Mouse (Mus musculus) T-cell, adult 66 days (primary cell): ENCODE results near the gene Myo15b. TPM values are rescaled to one million over a fixed set of nuclear protein-coding genes. Genes with fewer than 3 reads are reported as not detected.

Experiments used
- total RNA-seq, 2 experiments: library from RNA; stranded (reverse); gene quantifications; 3 replicates in 1 of 2; 4 replicates in 1 of 2; pipeline ENCODE4 v1.2.4; 2023

Gene Myo15b
- total RNA-seq, result 1 to 10 TPM in 1 of 2 experiments, not detected in 1; 1.2 TPM

DNA sequence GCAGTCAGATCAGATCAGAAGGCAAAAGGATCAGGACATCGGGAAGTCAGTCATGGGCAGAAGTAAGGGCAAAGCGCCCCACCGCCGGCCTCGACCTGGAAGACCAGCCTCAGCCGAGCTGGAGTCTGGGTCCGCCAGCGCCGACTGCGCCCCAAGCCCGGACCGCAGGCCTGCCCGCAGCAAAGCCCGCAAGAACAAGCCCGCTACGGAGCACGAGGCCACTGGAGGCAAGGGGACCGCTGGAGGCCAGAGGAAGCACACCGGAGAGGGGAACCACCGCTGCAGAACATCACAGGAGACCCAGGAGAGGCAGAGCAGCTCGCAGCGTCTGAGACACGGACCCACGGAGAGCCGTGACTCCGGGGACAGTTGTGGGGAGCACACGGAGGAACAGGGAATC is at the start of gene Myo15b:
TSS of gene Myo15b (plus strand) at position 53 of the 400 bp plus-strand sequence.

DNA sequence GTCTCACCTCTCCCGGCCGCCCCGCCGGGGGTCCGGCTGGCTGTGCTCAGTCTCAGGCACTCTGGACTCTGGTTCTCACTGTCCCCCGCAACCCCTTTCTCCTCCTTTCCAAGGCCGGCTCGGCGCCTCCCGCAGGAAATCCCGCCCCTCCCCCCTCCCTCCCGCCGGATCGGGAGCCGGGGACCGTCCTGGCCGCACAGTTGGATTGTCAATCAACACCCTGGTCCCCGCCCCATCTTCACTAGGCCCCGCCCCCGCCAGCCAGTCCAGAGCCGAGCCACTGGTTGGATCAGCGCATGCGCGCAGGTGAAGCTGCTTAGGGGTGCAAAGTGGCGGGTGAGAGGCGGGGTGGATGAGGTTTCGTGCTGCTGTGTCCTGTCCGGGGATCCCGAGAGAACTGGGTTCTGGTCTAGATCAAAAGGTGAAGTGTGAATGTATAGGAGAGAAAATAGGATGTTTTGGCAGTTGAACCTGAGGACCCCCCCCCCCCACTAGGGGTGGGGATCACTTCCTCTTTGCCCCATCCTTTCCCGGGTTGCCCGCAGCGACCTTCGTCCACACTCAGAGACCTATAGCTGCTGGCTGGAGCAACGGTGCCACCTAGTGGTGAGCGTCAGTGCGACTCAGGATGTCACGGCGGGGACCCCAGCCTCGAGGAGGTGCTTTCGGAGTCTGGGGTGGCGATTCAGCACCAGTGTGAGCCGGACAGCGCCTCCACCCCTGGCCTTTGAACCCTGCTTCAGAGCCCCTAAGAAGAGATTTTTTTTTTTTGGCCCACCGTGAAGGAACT is 44.5 kb upstream of the Myo15b start, which contains the start of gene Caskin2:
TSS of gene Caskin2 (minus strand) at position 133 of the 790 bp plus-strand sequence.

DNA sequence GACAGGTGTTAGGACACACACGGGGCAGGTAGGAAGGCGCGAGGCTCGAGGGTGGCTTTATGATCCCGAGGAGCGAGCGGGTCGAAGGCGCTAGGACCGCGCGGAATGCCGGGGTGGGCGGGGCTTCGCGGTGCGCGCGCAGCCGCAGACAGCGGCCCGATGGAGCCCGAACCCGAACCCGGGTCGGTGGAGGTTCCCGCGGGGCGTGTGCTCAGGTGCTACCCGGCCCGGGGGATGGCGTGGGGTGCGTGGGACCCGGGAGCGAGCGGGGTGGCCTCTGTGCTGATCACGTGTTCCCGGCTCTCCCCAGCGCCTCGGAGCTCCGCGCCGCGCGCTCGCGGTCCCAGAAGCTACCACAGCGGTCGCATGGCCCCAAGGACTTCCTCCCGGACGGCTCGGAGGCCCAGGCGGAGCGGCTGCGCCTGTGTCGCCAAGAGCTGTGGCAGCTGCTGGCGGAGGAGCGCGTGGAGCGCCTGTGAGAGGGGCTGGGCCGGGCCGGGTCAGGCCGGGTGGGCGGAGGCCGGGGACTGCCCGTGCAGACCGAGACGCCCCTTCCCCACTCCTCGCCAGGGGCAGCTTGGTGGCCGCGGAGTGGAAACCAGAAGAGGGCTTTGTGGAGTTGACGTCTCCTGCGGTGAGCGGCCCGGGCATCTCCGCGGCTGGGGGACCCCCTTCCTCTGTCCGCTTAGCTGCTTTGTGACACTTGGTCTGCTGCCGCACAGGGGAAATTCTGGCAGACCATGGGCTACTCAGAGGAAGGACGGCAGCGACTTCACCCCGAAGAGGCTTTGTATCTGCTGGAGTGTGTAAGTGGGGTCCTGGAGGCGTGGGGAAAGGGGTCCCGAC is 43.4 kb upstream of the Myo15b start, which contains the start of gene Tsen54:
TSS of gene Tsen54 (plus strand) at position 120 of the 846 bp plus-strand sequence.

DNA sequence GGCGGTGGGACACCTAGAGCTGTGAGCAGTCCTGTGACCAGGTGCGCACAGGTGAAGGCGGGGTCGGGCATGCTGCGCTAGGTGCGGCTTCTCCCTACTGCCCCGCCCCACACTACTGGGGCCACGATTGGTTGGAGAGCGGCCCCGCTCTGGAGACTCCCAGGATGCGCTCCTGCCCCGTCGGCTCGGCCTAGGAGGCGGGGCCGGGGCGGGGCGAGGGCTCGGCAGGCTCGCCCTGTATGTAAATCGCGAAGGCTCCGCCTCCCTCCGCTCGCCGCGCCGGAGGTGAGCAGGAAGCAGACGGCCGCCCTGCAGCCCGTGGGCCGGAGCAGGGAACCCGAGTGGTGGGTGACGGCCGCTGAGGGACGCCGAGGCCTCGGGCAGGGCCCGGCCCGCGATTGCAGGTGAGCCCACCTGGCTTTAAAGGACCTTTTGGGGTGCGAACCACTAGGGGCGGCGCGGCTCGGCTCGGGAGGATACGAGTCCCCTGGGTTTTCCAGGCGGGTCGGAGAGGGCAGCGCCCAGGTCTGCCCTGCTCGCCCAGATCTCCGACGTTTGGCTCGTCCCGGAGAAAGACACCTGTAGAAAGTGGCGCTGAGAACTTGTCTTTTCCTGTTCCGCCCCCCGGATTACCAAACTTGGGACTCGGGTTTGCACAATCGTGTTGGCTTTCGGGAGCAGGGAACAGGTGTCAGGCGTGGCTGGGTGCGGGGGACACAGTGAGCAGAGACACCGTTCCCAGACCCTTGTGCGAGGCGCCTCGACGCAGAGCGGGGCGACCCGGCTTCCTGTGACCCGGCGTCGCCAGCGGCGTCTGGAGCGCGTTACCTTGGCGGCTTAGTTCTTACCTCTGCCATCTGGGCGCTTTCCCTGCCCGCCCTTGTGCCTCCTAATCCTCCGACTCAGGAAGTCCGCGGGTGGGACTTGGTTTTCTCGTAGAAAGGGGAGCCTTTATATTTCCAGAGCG is 34.1 kb upstream of the Myo15b start, which contains the start of gene Llgl2:
TSS of gene Llgl2 (plus strand) at position 276 of the 967 bp plus-strand sequence.

DNA sequence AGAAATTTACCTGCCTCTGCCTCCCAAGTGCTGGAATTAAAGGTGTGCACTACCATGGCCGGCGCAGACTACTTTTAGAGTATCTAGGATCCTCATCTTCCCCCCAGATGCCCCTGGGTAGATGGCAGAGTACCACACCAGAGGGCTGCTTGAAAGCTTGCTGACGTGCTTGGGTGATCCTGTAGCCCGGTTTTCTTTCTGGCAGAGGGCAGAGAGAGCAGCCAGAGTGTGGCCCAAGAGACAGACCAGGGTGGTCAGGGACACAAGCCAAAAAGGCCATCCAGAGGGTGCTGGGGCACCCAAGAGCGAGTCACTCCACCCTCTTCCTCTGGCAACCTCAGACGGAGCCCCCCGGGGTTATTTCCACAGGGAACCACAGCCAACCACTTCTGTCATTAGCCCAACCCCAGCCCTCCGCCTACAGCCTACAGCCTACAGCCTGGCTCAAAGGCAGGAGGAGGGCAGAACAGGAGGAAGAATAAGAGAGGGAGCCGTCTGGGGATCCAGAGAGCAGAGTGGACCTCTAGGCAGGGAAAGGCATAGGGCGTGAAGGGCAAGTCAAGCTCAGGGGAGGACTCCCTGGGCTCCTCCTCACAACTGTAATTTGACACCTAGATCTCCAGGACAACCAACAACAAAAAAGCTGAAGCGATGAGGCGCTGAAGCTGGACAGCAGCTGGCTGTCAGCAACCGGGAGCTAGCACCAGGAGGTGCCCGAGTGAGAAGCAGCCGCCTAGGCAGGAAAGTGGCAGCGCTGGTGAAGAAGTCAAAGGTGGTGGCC is 41.5 kb downstream of the Myo15b start, which contains the start of gene Smim5:
TSS of gene Smim5 (plus strand) at position 481 of the 781 bp plus-strand sequence.

DNA sequence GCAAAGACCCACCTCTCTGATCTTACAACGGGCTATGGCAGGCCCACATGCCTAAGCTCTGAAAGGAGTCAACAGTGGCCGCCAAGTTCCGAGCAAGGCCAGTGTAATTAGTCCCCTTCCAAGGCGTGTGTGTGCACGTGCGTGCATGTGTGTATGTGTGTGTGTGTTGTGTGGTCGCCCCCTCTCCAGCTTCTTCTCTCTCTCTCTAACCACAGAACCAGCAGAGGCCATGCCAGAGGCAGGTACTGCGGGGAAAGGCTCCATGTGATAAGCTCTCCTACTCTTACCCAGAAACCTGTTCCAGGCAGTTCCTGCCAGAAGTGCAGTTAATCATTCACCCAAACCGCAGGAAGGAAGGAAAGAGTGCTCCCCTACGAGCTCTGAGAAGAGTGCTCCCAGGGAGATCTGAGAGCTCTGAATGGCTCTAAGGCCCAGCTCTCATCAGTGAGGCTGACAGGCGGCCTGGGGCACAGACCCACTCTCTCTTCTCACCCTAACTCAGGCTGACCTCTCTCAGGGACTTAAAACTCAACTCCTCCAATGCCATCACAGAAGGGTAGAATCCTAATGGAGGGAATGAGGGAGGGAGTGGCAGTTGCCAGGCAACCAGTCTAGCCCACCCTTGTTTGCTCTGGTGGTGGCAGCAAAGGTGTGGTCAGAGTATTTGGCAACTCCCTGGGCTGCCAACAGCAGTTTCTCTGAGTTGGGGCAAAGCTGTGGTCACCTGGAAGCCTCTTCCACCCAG is 53.6 kb downstream of the Myo15b start, which contains the start of gene Smim6:
TSS of gene Smim6 (plus strand) at position 386 of the 745 bp plus-strand sequence.

DNA sequence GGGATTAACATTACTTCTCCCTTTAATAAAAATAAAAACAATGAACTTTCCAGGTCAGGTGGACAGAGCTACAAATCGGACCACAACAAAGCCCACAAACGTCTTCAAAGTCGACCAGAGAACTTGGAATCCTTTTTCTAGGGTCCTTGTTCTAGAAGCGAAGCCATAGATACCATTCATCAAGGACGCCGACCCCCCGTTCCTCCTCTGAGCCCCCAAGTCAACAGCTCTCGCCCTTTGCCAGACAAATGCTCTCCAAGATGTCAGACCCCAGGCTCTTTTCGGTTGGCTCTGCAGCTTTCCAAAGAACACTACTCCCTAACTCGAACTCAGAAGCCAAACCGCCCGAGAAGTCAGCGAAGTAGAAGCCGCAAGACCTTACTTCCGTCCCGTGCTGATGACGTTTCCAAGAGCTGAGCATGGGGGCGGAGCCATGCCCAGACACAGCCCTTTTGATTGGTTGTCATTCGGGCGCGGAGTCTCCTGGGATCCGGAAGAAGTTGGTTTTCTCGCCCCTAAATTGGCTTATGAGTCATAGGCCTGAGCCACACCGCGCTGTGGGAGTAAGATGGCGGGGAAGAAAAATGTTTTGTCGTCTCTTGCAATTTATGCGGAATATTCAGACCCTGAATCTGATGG is 75.0 kb downstream of the Myo15b start, which contains the start of the genes Sap30bp and Recql5:
TSS of gene Sap30bp (plus strand) at position 175 of the 639 bp plus-strand sequence.
TSS of gene Recql5 (minus strand) at position 370 of the 639 bp plus-strand sequence.

Other genes with a start within 250 kb of the Myo15b start
- gene Mif4gd, start 245.4 kb upstream of the Myo15b start, total RNA-seq, result 10 to 100 TPM; 61.1 to 61.2 TPM
- gene Slc25a19, start 230.1 kb upstream of the Myo15b start, total RNA-seq, result 10 to 100 TPM; 44.3 to 53.9 TPM
- gene Grb2, start 149.8 kb upstream of the Myo15b start, total RNA-seq, result 100 to 1,000 TPM; 135 to 150 TPM
- gene Tmem94, start 93.0 kb upstream of the Myo15b start, total RNA-seq, result 10 to 100 TPM; 66.9 to 67.1 TPM
- 1 to 10 TPM; 1.8 to 2.3 TPM for gene Caskin2, start 44.8 kb upstream of the Myo15b start, total RNA-seq
- 10 to 100 TPM; 24.8 to 26.0 TPM for gene Tsen54, start 43.7 kb upstream of the Myo15b start, total RNA-seq
- gene Llgl2, start 34.4 kb upstream of the Myo15b start, total RNA-seq, result 10 to 100 TPM; 40.6 to 43.0 TPM
- 1 to 10 TPM; 2.2 to 2.4 TPM for gene Smim5, start 41.6 kb downstream of the Myo15b start, total RNA-seq
- gene Smim6, start 53.6 kb downstream of the Myo15b start, total RNA-seq, result not detected
- 10 to 100 TPM; 41.0 to 56.5 TPM for gene Sap30bp, start 74.9 kb downstream of the Myo15b start, total RNA-seq
- gene Recql5, start 75.1 kb downstream of the Myo15b start, total RNA-seq, result 10 to 100 TPM; 21.4 to 23.4 TPM
- under 1 TPM in 1 of 2 experiments, not detected in 1; 0.12 TPM for gene Itgb4, start 116.3 kb downstream of the Myo15b start, total RNA-seq
- 10 to 100 TPM; 16.1 to 20.7 TPM for gene Galk1, start 154.3 kb downstream of the Myo15b start, total RNA-seq
- gene H3f3b, start 169.6 kb downstream of the Myo15b start, total RNA-seq, result 1,000 to 10,000 TPM; 1,503 to 1,566 TPM
- gene Unk, start 171.9 kb downstream of the Myo15b start, total RNA-seq, result 10 to 100 TPM; 49.6 to 53.8 TPM
- 10 to 100 TPM; 87.7 TPM for gene Unc13d, start 219.6 kb downstream of the Myo15b start, total RNA-seq
- 100 to 1,000 TPM; 145 to 163 TPM for gene Wbp2, start 228.6 kb downstream of the Myo15b start, total RNA-seq